Mouse (Mus musculus) fat pad, adult 2 months (tissue): ENCODE measurements around the gene Klhdc10.

Experiments used
- DNase-seq: peaks from one replicate; pipeline ENCODE4 v3.0.0-alpha.2; 2011; ENCODE audit warnings: low read depth, low spot score; ENCODE audit errors: extremely low read depth

The Klhdc10 gene

GRCm38 (mm10) chr6:30465586-30465985 lies 63.9 kb downstream of the Klhdc10 start:
- DNase-seq: no peak

GRCm38 (mm10) chr6:30468058-30468457 lies 66.4 kb downstream of the Klhdc10 start:
- no peak for DNase-seq

- DNase-seq: no peak
Measured at GRCm38 (mm10) chr6:30468684-30469083, 67.0 kb downstream of the Klhdc10 start.

DNA sequence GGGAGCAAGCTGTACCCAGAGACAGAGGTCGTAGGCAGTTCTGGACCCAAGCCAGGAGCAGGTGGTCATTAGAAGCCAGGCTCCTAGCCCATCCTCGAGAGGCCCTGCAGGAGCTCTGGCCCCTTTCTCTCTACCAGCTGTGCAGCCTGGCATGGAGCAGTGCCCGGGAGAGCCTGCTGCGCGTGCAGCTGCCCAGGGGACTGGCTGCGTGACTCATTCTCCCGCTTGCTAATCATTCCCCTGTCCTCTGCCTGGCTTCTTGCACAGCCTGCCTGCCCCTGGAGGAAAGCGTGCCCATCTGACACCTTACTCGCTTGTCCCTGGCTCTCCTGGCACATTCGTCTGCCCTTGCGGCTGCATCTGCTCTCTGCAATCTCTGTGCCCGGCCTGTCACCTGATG lies 67.7 kb downstream of the Klhdc10 start:
- no peak for DNase-seq

GRCm38 (mm10) chr6:30471706-30472105 lies 70.0 kb downstream of the Klhdc10 start:
- DNase-seq: no peak

GRCm38 (mm10) chr6:30476025-30476765 lies 74.5 kb downstream of the Klhdc10 start:
- DNase-seq: no peak

DNA sequence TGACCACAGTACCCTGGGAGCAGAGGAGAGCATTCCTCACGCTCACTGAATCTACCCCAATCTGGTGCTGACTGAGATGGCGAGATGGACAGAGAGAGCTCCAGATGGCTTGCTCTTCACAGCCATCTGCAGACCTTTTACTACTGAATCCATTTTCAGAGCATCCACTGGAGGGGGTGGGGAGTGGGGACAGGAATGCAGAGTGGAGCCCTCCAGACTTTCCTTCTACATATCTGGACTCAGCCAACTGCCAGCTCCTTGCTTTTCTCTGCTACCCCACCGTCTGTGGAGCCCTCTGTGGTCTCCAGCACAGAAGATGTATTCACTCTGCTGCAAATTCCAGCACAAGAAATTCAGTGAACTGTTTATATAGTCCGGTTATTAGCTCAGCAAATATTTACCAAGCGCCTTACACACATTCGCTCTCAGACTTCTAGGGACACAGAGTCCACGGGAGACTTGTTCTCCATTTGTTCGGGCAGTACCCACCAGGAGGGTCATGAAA lies 75.6 kb downstream of the Klhdc10 start:
- no peak for DNase-seq

- no peak for DNase-seq
Measured at GRCm38 (mm10) chr6:30477784-30478183, 76.1 kb downstream of the Klhdc10 start.

GRCm38 (mm10) chr6:30479418-30479817 lies 77.8 kb downstream of the Klhdc10 start:
- no peak for DNase-seq

- DNase-seq: no peak
Measured at GRCm38 (mm10) chr6:30482908-30483307, 81.2 kb downstream of the Klhdc10 start.

GRCm38 (mm10) chr6:30486504-30486903 lies 84.8 kb downstream of the Klhdc10 start:
- no peak for DNase-seq

- no peak for DNase-seq
Measured at GRCm38 (mm10) chr6:30499049-30499448, 97.4 kb downstream of the Klhdc10 start.
